Mouse (Mus musculus) kidney, embryonic 14.5 days (tissue): ENCODE data around the gene Acsbg1. TPM values are rescaled to one million over a fixed set of nuclear protein-coding genes. Genes with fewer than 3 reads are reported as not detected.

ENCODE experiments used
- ATAC-seq: fragments of 200-750 bp; cut with Nextera tagmentation; 2 replicates; pipeline ENCODE4 v1.8.0; 2017; ENCODE audit warnings: moderate number of reproducible peaks, mild to moderate bottlenecking, moderate TSS enrichment, moderate library complexity; ENCODE audit not compliant: low FRiP score, low TSS enrichment
- H3K27ac ChIP-seq: fragments of 300-500 bp; sonication (generic); 2 replicates; pipeline ENCODE4 v1.5.1; 2014; ENCODE audit warnings: low read depth, mild to moderate bottlenecking, low read length, moderate library complexity, mixed read lengths
- H3K27me3 ChIP-seq: fragments of 300-500 bp; sonication (generic); 2 replicates; pipeline ENCODE4 v1.6.1; 2014; ENCODE audit warnings: mild to moderate bottlenecking, low read length; ENCODE audit not compliant: control insufficient read depth, insufficient read depth
- H3K36me3 ChIP-seq: fragments of 300-500 bp; sonication (generic); 2 replicates; pipeline ENCODE4 v1.6.1; 2014; ENCODE audit warnings: low read length, mixed read lengths; ENCODE audit not compliant: control insufficient read depth, insufficient read depth
- H3K4me1 ChIP-seq: fragments of 300-500 bp; sonication (generic); 2 replicates; pipeline ENCODE4 v1.6.1; 2014; ENCODE audit warnings: low read length, mixed read lengths; ENCODE audit not compliant: control insufficient read depth, insufficient read depth
- H3K4me2 ChIP-seq: fragments of 300-500 bp; sonication (generic); replicated peaks from 2 replicates; pipeline ENCODE4 v1.6.1; 2014; ENCODE audit warnings: low read depth, mild to moderate bottlenecking, low read length
- H3K4me3 ChIP-seq: fragments of 300-500 bp; sonication (generic); 2 replicates; pipeline ENCODE4 v1.5.1; 2014; ENCODE audit warnings: mild to moderate bottlenecking, low read length
- H3K9ac ChIP-seq: fragments of 300-500 bp; sonication (generic); 2 replicates; pipeline ENCODE4 v1.6.1; 2014; ENCODE audit warnings: low read depth, mild to moderate bottlenecking, low read length, moderate library complexity
- H3K9me3 ChIP-seq: fragments of 300-500 bp; sonication (generic); 2 replicates; pipeline ENCODE4 v1.6.1; 2016; ENCODE audit warnings: low read length; ENCODE audit not compliant: control insufficient read depth
- WGBS: fragments of 180-500 bp; shearing (Covaris S2); extraction: QIAGEN DNeasy Blood & Tissue Kit; methylation state at CpG from one replicate; pipeline ENCODE4 v1.1.7; 2014; 5-methylcytosine and 5-hydroxymethylcytosine counted together
- microRNA-seq: library from miRNA; unstranded; fragments of <30 nt; microRNA quantifications from one replicate; pipeline ENCODE4, GENCODE M21; 2016
- polyA plus RNA-seq: library from polyadenylated mRNA; unstranded; fragments of >200 nt; fragmentation: Nextera tagmentation; extraction: Ambion mirVana; gene quantifications from 2 replicates; pipeline ENCODE4 v1.2.1, GENCODE M21; 2014

Acsbg1 gene
- polyA plus RNA-seq, 1 experiment from 2014 or later, result 3.0 TPM

DNA sequence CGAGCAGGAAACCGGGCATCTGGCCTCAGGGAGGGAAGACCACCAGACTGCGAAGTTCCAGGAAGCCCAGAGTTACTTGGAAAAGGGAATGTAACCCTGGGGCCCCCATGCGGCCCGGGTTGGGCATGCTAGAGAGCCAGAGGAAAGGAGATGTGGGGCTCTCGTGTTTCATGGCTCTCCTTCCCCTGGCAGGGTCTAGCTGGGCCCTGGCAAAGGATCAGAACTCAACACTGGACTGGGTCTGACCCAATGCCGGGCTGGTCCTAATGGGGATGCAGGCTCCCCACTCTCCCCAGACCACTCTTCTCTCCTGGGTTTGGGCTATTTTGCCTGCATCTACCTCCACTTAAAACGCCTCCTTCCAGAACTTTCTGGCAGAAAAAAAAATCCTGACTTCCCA is 102.9 kb downstream of the Acsbg1 start:
- Histone ChIP-seq H3K4me2 (no peak overlapping the region), H3K9ac (no peak overlapping the region), H3K4me3 (no peak overlapping the region), H3K27me3 (no peaks in the 10 kb centered on the region), H3K27ac (no peak overlapping the region), H3K4me1 (0 out of 2 replicates have a peak, but pooled peaks cover 7% of the 10 kb centered on the region), H3K9me3 (no peaks in the 10 kb centered on the region), H3K36me3 (no peaks in the 10 kb centered on the region)
- no peak for ATAC-seq
- 67% methylated on average over 8 of the region's 8 CpGs for WGBS

GRCm38 (mm10) chr9:54555044-54555443 is 106.6 kb downstream of the Acsbg1 start:
- H3K9me3 ChIP-seq, result no peaks in the 10 kb centered on the region
- 69% methylated on average over 2 of the region's 2 CpGs for WGBS
- no peak overlapping the region for H3K9ac ChIP-seq
- no peaks in the 10 kb centered on the region for H3K36me3 ChIP-seq
- ATAC-seq, result no peak
- H3K4me2 ChIP-seq, result no peak overlapping the region
- no peak overlapping the region for H3K4me3 ChIP-seq
- H3K27ac ChIP-seq, result no peak overlapping the region
- H3K27me3 ChIP-seq, result no peaks in the 10 kb centered on the region
- H3K4me1 ChIP-seq, result 0 out of 2 replicates have a peak, but pooled peaks cover 7% of the 10 kb centered on the region

Small RNA genes lying within 50 kb of the gene (microRNA-seq; reads per million reads assigned to microRNA genes)
- not detected for gene Mir5710

Other genes with a start within 250 kb of the Acsbg1 start
- 7.4 and 9.1 TPM in 2 replicates for gene Dmxl2, start 160.2 kb downstream of the Acsbg1 start, polyA plus RNA-seq
- gene Sh2d7, start 122.9 kb downstream of the Acsbg1 start, polyA plus RNA-seq, result not detected in 2 replicates
- 20.0 and 20.6 TPM in 2 replicates for gene Cib2, start 101.7 kb downstream of the Acsbg1 start, polyA plus RNA-seq
- 132 and 145 TPM in 2 replicates for gene Idh3a, start 75.5 kb downstream of the Acsbg1 start, polyA plus RNA-seq
- gene Dnaja4, start 37.0 kb upstream of the Acsbg1 start, polyA plus RNA-seq, result 1.9 and 3.0 TPM in 2 replicates
- gene Wdr61, start 72.6 kb upstream of the Acsbg1 start, polyA plus RNA-seq, result 162 and 192 TPM in 2 replicates
- 103 and 140 TPM in 2 replicates for gene Crabp1, start 102.9 kb upstream of the Acsbg1 start, polyA plus RNA-seq
- gene Ireb2, start 201.9 kb upstream of the Acsbg1 start, polyA plus RNA-seq, result 26.7 and 49.9 TPM in 2 replicates